Mouse (Mus musculus) thymus, adult 2 months (tissue): ENCODE data around the gene Fam92b.

Experiments
- CTCF ChIP-seq: fragments of 200-500 bp; IDR thresholded peaks from 2 replicates; pipeline ENCODE4 v1.5.1; 2012; ENCODE audit warnings: mild to moderate bottlenecking, control low read depth, low read length, moderate library complexity, borderline replicate concordance; ENCODE audit not compliant: control insufficient read depth, poor library complexity, insufficient read depth; ENCODE audit errors: extremely low read depth
- POLR2A ChIP-seq: fragments of 200-500 bp; IDR thresholded peaks from 2 replicates; pipeline ENCODE4 v1.6.1; 2012; ENCODE audit warnings: mild to moderate bottlenecking, low read length, control low read depth, moderate library complexity; ENCODE audit not compliant: control insufficient read depth, poor library complexity, insufficient read depth; ENCODE audit errors: extremely low read depth

DNA sequence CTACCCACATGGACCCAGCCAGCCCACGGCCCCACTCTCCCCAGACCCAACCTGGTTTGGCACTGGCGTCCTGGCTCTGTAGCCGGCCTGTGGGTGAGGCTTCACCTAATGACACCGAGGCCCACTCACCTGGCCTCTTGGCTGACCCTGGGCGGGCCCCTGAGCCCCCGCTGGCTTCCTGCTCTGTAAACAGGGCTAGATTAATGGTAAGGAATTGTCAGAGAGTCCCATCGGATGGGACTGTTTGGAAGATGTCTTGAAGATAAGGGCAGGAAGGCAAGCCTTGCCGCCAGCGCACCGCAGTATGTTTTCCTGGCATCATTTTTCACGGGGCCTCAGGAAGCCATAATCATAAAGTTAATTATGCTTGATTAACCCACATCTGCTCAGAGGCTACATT lies 30.8 kb upstream of the Fam92b start:
- TF ChIP-seq CTCF (no peak), POLR2A (no peak)
